Comparison of ENCODE assay signal across 17 mouse cellular contexts in genomic region chr2:144272088-144272487, GRCm38 (mm10). TPM values are rescaled to one million over a fixed set of nuclear protein-coding genes. Genes with fewer than 3 reads are reported as not detected.
DNase-seq lines count a peak whose midpoint lies in the region; ATAC-seq and TF ChIP-seq lines count a peak whose summit lies in the region.
"Had no signal": no experiment of that assay in that cellular context is flagged by ENCODE, and none has a peak within 500 bp of the region (broad histone marks: within the 10 kb centered on the region; RNA-seq: fewer than 3 reads in every experiment).

No protein-coding gene starts in this region.

- peak overlapping the region; percentile 89; the same call in 1 of the 2 replicates for H3K4me2 ChIP-seq in liver, postnatal 0 days (ENCODE audit: low read depth, low read length)

- no peaks in the 10 kb centered on the region for H3K27me3 ChIP-seq in megakaryocyte, embryonic 14.5 days (replicated peaks)
- no peaks in the 10 kb centered on the region for H3K27me3 ChIP-seq in embryonic facial prominence, embryonic 10.5 days (replicated peaks; ENCODE audit: low read depth, poor library complexity, severe bottlenecking)
- H3K27me3 ChIP-seq in liver, postnatal 0 days (ENCODE audit: insufficient read depth, low read length): no peaks in the 10 kb centered on the region
- H3K27me3 ChIP-seq: limb, embryonic 13.5 days; midbrain, embryonic 15.5 days had no signal

- H3K4me1 ChIP-seq in megakaryocyte, embryonic 14.5 days: peaks cover 73% of the 10 kb centered on the region
- H3K4me1 ChIP-seq in embryonic facial prominence, embryonic 10.5 days: peaks cover 44% of the 10 kb centered on the region
- H3K4me1 ChIP-seq in liver, postnatal 0 days (ENCODE audit: insufficient read depth): peaks cover 31% of the 10 kb centered on the region

- TF ChIP-seq EP300 in liver, postnatal 0 days (IDR thresholded peaks at IDR 0.05; ENCODE audit: low read depth): no peak

- H3K4me3 ChIP-seq in megakaryocyte, embryonic 14.5 days (replicated peaks): peak overlapping the region; percentile 60
- 0 out of 2 replicates have a peak overlapping the region, but pooled peaks have one; percentile 6 for H3K4me3 ChIP-seq in embryonic facial prominence, embryonic 10.5 days
- no peak overlapping the region for H3K4me3 ChIP-seq in liver, postnatal 0 days (ENCODE audit: low read depth, low read length)

- TF ChIP-seq CTCF in liver, postnatal 0 days (IDR thresholded peaks at IDR 0.05; ENCODE audit: low read depth): no peak

- intact Hi-C loops in heart, postnatal 36 days (cut with DNase I): loop anchor here (5.0 kb wide), 3 partner anchors 260 to 410 kb away; partner anchors contain the start of genes Bfsp1 and Rrbp1
- intact Hi-C loops in heart, postnatal 25 days (cut with DNase I): loop anchor here (5.0 kb wide), 2 partner anchors 95 to 265 kb away; partner anchors contain the start of genes Kat14 and Pet117

- DNase-seq in heart, adult 11 months: peak; percentile 80
- DNase-seq in heart, postnatal 36 days: no peak
- DNase-seq in embryonic facial prominence, embryonic 10.5 days (ENCODE audit: low spot score): no peak
- DNase-seq in liver, postnatal 0 days: no peak
- DNase-seq in urinary bladder, postnatal 36 days (ENCODE audit: low spot score in 2 of 2): no peak
- no peak for DNase-seq in heart, postnatal 25 days (ENCODE audit: low spot score)
- DNase-seq: adrenal gland, postnatal 25 days; cerebellum, adult 8-10 months; forebrain, postnatal 0 days; gastrocnemius, postnatal 10 days; heart, postnatal 4 days had no signal

- WGBS in embryonic facial prominence, embryonic 10.5 days: 89% methylated on average over 12 of the region's 12 CpGs
- WGBS in liver, postnatal 0 days (ENCODE audit: insufficient replicate concordance): 73% methylated on average over 12 of the region's 12 CpGs

- ATAC-seq in megakaryocyte, adult 5-6 weeks (ENCODE audit: poor library complexity, severe bottlenecking): no peak
- ATAC-seq in liver, postnatal 0 days: no peak
- ATAC-seq: forebrain, postnatal 0 days; midbrain, embryonic 15.5 days had no signal

- no peak overlapping the region for H3K27ac ChIP-seq in embryonic facial prominence, embryonic 10.5 days (replicated peaks)
- no peak overlapping the region for H3K27ac ChIP-seq in liver, postnatal 0 days (ENCODE audit: low read depth)
- H3K27ac ChIP-seq: kidney, postnatal 0 days; limb, embryonic 13.5 days; midbrain, embryonic 15.5 days had no signal

- no peaks in the 10 kb centered on the region for H3K9me3 ChIP-seq in megakaryocyte, embryonic 14.5 days
- no peaks in the 10 kb centered on the region for H3K9me3 ChIP-seq in embryonic facial prominence, embryonic 10.5 days
- no peaks in the 10 kb centered on the region for H3K9me3 ChIP-seq in liver, postnatal 0 days (ENCODE audit: low read length)
- H3K9me3 ChIP-seq: limb, embryonic 13.5 days; midbrain, embryonic 15.5 days had no signal

- peaks cover 26% of the 10 kb centered on the region for H3K36me3 ChIP-seq in megakaryocyte, embryonic 14.5 days (replicated peaks; ENCODE audit: low read length)
- peaks cover 37% of the 10 kb centered on the region for H3K36me3 ChIP-seq in embryonic facial prominence, embryonic 10.5 days (replicated peaks)
- peaks cover 6% of the 10 kb centered on the region; the same call in 1 of the 2 replicates for H3K36me3 ChIP-seq in liver, postnatal 0 days (replicated peaks; ENCODE audit: insufficient read depth, low read length)
- H3K36me3 ChIP-seq: midbrain, embryonic 15.5 days had no signal

- 0 out of 2 replicates have a peak overlapping the region, but pooled peaks have one; percentile 32 for H3K9ac ChIP-seq in liver, postnatal 0 days (replicated peaks)
- H3K9ac ChIP-seq: forebrain, postnatal 0 days; limb, embryonic 13.5 days; midbrain, embryonic 15.5 days had no signal

RNA-seq across cellular contexts. Expression of gene Snx5, which starts 1.4 kb away (rescaled TPM):
- total RNA-seq in heart, postnatal 36 days (2021): 10 to 100 TPM; 54.1 to 57.4 TPM
- 2.7 and 34.2 TPM in 2 replicates for polyA plus RNA-seq in megakaryocyte, embryonic 14.5 days (2012; ENCODE audit: insufficient read depth, low replicate concordance)
- total RNA-seq in megakaryocyte, adult 5-6 weeks (2015): 145 and 164 TPM in 2 replicates
- 178 and 195 TPM in 2 replicates for total RNA-seq in megakaryocyte, adult 5-6 weeks (2017)
- 128 and 138 TPM in 2 replicates for polyA plus RNA-seq in embryonic facial prominence, embryonic 10.5 days (2016; fragmentation: Nextera tagmentation; extraction: Ambion mirVana)
- polyA plus RNA-seq in liver, postnatal 0 days (2015; fragmentation: Nextera tagmentation; extraction: Ambion mirVana): 47.9 and 49.2 TPM in 2 replicates
- 10 to 100 TPM; 47.7 to 48.8 TPM for total RNA-seq in heart, postnatal 25 days (2021)

RNA-seq across cellular contexts. Expression of gene Mgme1, which starts 1.6 kb away (rescaled TPM):
- total RNA-seq in heart, postnatal 36 days (2021): 10 to 100 TPM; 12.4 to 14.4 TPM
- polyA plus RNA-seq in megakaryocyte, embryonic 14.5 days (2012; ENCODE audit: insufficient read depth, low replicate concordance): 1.2 TPM in 1 of 2 replicates, not detected in the other
- 6.8 and 9.4 TPM in 2 replicates for total RNA-seq in megakaryocyte, adult 5-6 weeks (2015)
- 12.8 and 13.2 TPM in 2 replicates for total RNA-seq in megakaryocyte, adult 5-6 weeks (2017)
- 23.2 and 25.1 TPM in 2 replicates for polyA plus RNA-seq in embryonic facial prominence, embryonic 10.5 days (2016; fragmentation: Nextera tagmentation; extraction: Ambion mirVana)
- polyA plus RNA-seq in liver, postnatal 0 days (2015; fragmentation: Nextera tagmentation; extraction: Ambion mirVana): 4.4 and 5.4 TPM in 2 replicates
- 10 to 100 TPM; 12.3 to 12.4 TPM for total RNA-seq in heart, postnatal 25 days (2021)

RNA-seq across cellular contexts. Expression of gene Ovol2, which starts 59.9 kb away (rescaled TPM):
- not detected for total RNA-seq in heart, postnatal 36 days (2021)
- not detected in 2 replicates for polyA plus RNA-seq in megakaryocyte, embryonic 14.5 days (2012; ENCODE audit: insufficient read depth, low replicate concordance)
- total RNA-seq in megakaryocyte, adult 5-6 weeks (2015): not detected in 2 replicates
- total RNA-seq in megakaryocyte, adult 5-6 weeks (2017): not detected in 2 replicates
- 0.71 and 1.0 TPM in 2 replicates for polyA plus RNA-seq in embryonic facial prominence, embryonic 10.5 days (2016; fragmentation: Nextera tagmentation; extraction: Ambion mirVana)
- polyA plus RNA-seq in liver, postnatal 0 days (2015; fragmentation: Nextera tagmentation; extraction: Ambion mirVana): 0.09 and 0.25 TPM in 2 replicates
- total RNA-seq in heart, postnatal 25 days (2021): not detected
- total RNA-seq: adrenal gland, postnatal 25 days; forebrain, postnatal 0 days; gastrocnemius, postnatal 10 days; heart, postnatal 4 days had no signal
- polyA plus RNA-seq: macrophage; midbrain, embryonic 15.5 days had no signal
